Mouse (Mus musculus) hindbrain, embryonic 11.5 days (tissue): Measurements from ENCODE around the gene Rere. TPM values are rescaled to one million over a fixed set of nuclear protein-coding genes. Genes with fewer than 3 reads are reported as not detected.

ENCODE experiments used
- ATAC-seq: fragments of 200-750 bp; cut with Nextera tagmentation; 2 replicates; pipeline ENCODE4 v1.8.0; 2017; ENCODE audit warnings: mild to moderate bottlenecking, moderate TSS enrichment, moderate library complexity; ENCODE audit not compliant: low FRiP score
- DNase-seq: peaks from one replicate; pipeline ENCODE4 v3.0.0-alpha.2; 2015; ENCODE audit warnings: low spot score
- H3K27ac ChIP-seq: fragments of 300-500 bp; sonication (generic); 2 replicates; pipeline ENCODE4 v1.5.1; 2014; ENCODE audit warnings: mild to moderate bottlenecking, low read depth, low read length
- H3K27me3 ChIP-seq: fragments of 300-500 bp; sonication (generic); 2 replicates; pipeline ENCODE4 v1.6.1; 2014; ENCODE audit warnings: mild to moderate bottlenecking, low read length, moderate library complexity, mixed read lengths; ENCODE audit not compliant: control insufficient read depth, insufficient read depth
- H3K36me3 ChIP-seq: fragments of 300-500 bp; sonication (generic); 2 replicates; pipeline ENCODE4 v1.6.1; 2014; ENCODE audit warnings: mild to moderate bottlenecking, low read length, moderate library complexity, mixed read lengths; ENCODE audit not compliant: control insufficient read depth, insufficient read depth
- H3K4me1 ChIP-seq: fragments of 300-500 bp; sonication (generic); replicated peaks from 2 replicates; pipeline ENCODE4 v1.6.1; 2014; ENCODE audit warnings: low read length, mixed read lengths; ENCODE audit not compliant: control insufficient read depth, insufficient read depth
- H3K4me2 ChIP-seq: fragments of 300-500 bp; sonication (generic); replicated peaks from 2 replicates; pipeline ENCODE4 v1.6.1; 2014; ENCODE audit warnings: mild to moderate bottlenecking, low read depth, low read length
- H3K4me3 ChIP-seq: fragments of 300-500 bp; sonication (generic); 2 replicates; pipeline ENCODE4 v1.5.1; 2014; ENCODE audit warnings: low read depth, low read length
- H3K9ac ChIP-seq: fragments of 300-500 bp; sonication (generic); 2 replicates; pipeline ENCODE4 v1.6.1; 2014; ENCODE audit warnings: low read depth, low read length
- H3K9me3 ChIP-seq: fragments of 300-500 bp; sonication (generic); 2 replicates; pipeline ENCODE4 v1.6.1; 2016; ENCODE audit warnings: low read length; ENCODE audit not compliant: control insufficient read depth
- WGBS: fragments of 180-500 bp; shearing (Covaris S2); extraction: QIAGEN DNeasy Blood & Tissue Kit; methylation state at CpG from one replicate; pipeline ENCODE4 v1.1.7; 2014; 5-methylcytosine and 5-hydroxymethylcytosine counted together
- polyA plus RNA-seq: library from polyadenylated mRNA; unstranded; fragments of >200 nt; fragmentation: Nextera tagmentation; extraction: Ambion mirVana; gene quantifications from 2 replicates; pipeline ENCODE4 v1.2.1, GENCODE M21; 2014

Rere gene
- polyA plus RNA-seq, 1 experiment from 2014 or later, result 50.0 TPM

GRCm38 (mm10) chr4:150563281-150563680 lies 281.8 kb downstream of the Rere start:
- Histone ChIP-seq H3K27ac (0 out of 2 replicates have a peak overlapping the region, but pooled peaks have one; percentile 36), H3K9me3 (no peaks in the 10 kb centered on the region), H3K27me3 (no peaks in the 10 kb centered on the region), H3K4me2 (no peak overlapping the region), H3K36me3 (no peaks in the 10 kb centered on the region), H3K4me1 (no peaks in the 10 kb centered on the region; the same call in 1 of the 2 replicates), H3K9ac (no peak overlapping the region), H3K4me3 (no peak overlapping the region)
- no peak for ATAC-seq
- no peak for DNase-seq
- 56% methylated on average over 5 of the region's 5 CpGs for WGBS

- H3K27ac ChIP-seq, result no peak overlapping the region
Observed at GRCm38 (mm10) chr4:150566193-150566592, 284.7 kb downstream of the Rere start.

GRCm38 (mm10) chr4:150568318-150569134 lies 287.1 kb downstream of the Rere start:
- 34% methylated on average over 9 of the region's 9 CpGs for WGBS
- Histone ChIP-seq H3K4me1 (peaks cover 2% of the 10 kb centered on the region), H3K9me3 (no peaks in the 10 kb centered on the region), H3K27me3 (no peaks in the 10 kb centered on the region), H3K4me3 (peak overlapping the region; percentile 72), H3K27ac (peak overlapping the region; percentile 87), H3K4me2 (peak overlapping the region; percentile 90), H3K9ac (peak overlapping the region; percentile 85), H3K36me3 (no peaks in the 10 kb centered on the region)
- DNase-seq, result peak; percentile 25
- ATAC-seq, result no peak

More at GRCm38 (mm10) chr4:150566193-150566592, 284.7 kb downstream of the Rere start:
- ATAC-seq, result no peak
- Histone ChIP-seq H3K27me3 (no peaks in the 10 kb centered on the region), H3K4me1 (peaks cover 2% of the 10 kb centered on the region), H3K9ac (no peak overlapping the region), H3K4me2 (no peak overlapping the region), H3K9me3 (no peaks in the 10 kb centered on the region), H3K36me3 (no peaks in the 10 kb centered on the region), H3K4me3 (no peak overlapping the region)
- no peak for DNase-seq
- 84% methylated on average over 6 of the region's 6 CpGs for WGBS

- Histone ChIP-seq H3K9ac (peak overlapping the region; percentile 85), H3K9me3 (no peaks in the 10 kb centered on the region), H3K4me1 (peaks cover 2% of the 10 kb centered on the region), H3K27me3 (no peaks in the 10 kb centered on the region), H3K27ac (peak overlapping the region; percentile 87), H3K4me2 (peak overlapping the region; percentile 90), H3K4me3 (peak overlapping the region; percentile 72), H3K36me3 (no peaks in the 10 kb centered on the region)
- DNase-seq (peak; percentile 84), ATAC-seq (peak; percentile 94)
- under 1% methylated on average over 33 of the region's 73 CpGs for WGBS
Observed at GRCm38 (mm10) chr4:150569135-150569833, 287.8 kb downstream of the Rere start.

- Histone ChIP-seq H3K4me1 (peaks cover 2% of the 10 kb centered on the region), H3K4me2 (peak overlapping the region; percentile 90), H3K4me3 (peak overlapping the region; percentile 72), H3K27me3 (no peaks in the 10 kb centered on the region), H3K9me3 (no peaks in the 10 kb centered on the region), H3K36me3 (no peaks in the 10 kb centered on the region), H3K9ac (peak overlapping the region; percentile 85), H3K27ac (peak overlapping the region; percentile 87)
- ATAC-seq (peak; percentile 76), DNase-seq (peak; percentile 67)
- WGBS, result 4% methylated on average over 27 of the region's 27 CpGs
Observed at GRCm38 (mm10) chr4:150569834-150570571, 288.6 kb downstream of the Rere start.

- H3K4me2 ChIP-seq, result no peak overlapping the region; the same call in 1 of the 2 replicates
- H3K4me3 ChIP-seq, result no peak overlapping the region
- DNase-seq (no peak), ATAC-seq (no peak)
- peaks cover 2% of the 10 kb centered on the region for H3K4me1 ChIP-seq
- 42% methylated on average over 2 of the region's 2 CpGs for WGBS
- H3K27me3 ChIP-seq, result no peaks in the 10 kb centered on the region
- no peak overlapping the region for H3K27ac ChIP-seq
- H3K9me3 ChIP-seq, result no peaks in the 10 kb centered on the region
- no peaks in the 10 kb centered on the region for H3K36me3 ChIP-seq
- H3K9ac ChIP-seq, result no peak overlapping the region
Observed at GRCm38 (mm10) chr4:150570793-150571192, 289.3 kb downstream of the Rere start.

GRCm38 (mm10) chr4:150572104-150572691 lies 290.8 kb downstream of the Rere start:
- no peaks in the 10 kb centered on the region for H3K36me3 ChIP-seq
- DNase-seq, result no peak
- no peak overlapping the region for H3K27ac ChIP-seq
- no peak overlapping the region for H3K4me2 ChIP-seq
- WGBS, result 78% methylated on average over 7 of the region's 7 CpGs
- no peak overlapping the region for H3K4me3 ChIP-seq
- no peaks in the 10 kb centered on the region for H3K27me3 ChIP-seq
- ATAC-seq, result no peak
- no peaks in the 10 kb centered on the region for H3K9me3 ChIP-seq
- peaks cover 2% of the 10 kb centered on the region for H3K4me1 ChIP-seq
- H3K9ac ChIP-seq, result no peak overlapping the region

- Histone ChIP-seq H3K27me3 (no peaks in the 10 kb centered on the region), H3K36me3 (no peaks in the 10 kb centered on the region), H3K9me3 (no peaks in the 10 kb centered on the region), H3K27ac (no peak overlapping the region), H3K4me3 (no peak overlapping the region), H3K4me2 (no peak overlapping the region), H3K9ac (no peak overlapping the region), H3K4me1 (peaks cover 2% of the 10 kb centered on the region)
- ATAC-seq, result no peak
- no peak for DNase-seq
- 98% methylated on average over 4 of the region's 4 CpGs for WGBS
Observed at GRCm38 (mm10) chr4:150572938-150573337, 291.5 kb downstream of the Rere start.
